Mouse (Mus musculus): ENCODE measurements around the gene Ncdn. TPM values are rescaled to one million over a fixed set of nuclear protein-coding genes. Genes with fewer than 3 reads are reported as not detected.

Gene Ncdn
- total RNA-seq, 2 experiments from 2014 or later: 15.8 to 17.1 TPM

DNA sequence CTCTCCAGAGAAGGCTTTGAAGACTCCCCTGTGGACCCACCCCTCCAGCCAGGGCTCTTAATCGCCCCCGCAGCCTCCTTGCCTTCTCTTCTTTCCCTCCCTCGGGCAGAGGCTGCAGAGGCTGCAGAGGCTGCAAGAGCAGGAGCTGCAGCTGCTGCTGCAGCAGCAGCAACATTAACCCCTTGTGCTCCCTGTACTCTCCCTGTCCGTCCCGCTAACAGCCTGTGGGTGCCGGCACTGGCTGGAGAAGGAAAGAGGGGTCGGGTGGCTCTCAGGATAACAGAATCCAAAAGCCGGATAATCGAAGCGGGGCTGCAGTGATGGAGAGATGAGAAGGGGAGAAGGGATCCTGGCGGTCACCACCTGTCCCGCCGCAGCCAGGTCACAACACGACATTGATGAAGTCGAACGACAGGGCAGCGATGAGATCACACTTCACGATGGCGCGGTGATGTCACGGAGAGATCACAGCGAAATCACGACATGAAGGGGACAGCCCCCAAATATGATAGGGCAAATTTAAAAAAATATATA lies 563 bp downstream of the Ncdn start:
- no peak for DNase-seq

DNA sequence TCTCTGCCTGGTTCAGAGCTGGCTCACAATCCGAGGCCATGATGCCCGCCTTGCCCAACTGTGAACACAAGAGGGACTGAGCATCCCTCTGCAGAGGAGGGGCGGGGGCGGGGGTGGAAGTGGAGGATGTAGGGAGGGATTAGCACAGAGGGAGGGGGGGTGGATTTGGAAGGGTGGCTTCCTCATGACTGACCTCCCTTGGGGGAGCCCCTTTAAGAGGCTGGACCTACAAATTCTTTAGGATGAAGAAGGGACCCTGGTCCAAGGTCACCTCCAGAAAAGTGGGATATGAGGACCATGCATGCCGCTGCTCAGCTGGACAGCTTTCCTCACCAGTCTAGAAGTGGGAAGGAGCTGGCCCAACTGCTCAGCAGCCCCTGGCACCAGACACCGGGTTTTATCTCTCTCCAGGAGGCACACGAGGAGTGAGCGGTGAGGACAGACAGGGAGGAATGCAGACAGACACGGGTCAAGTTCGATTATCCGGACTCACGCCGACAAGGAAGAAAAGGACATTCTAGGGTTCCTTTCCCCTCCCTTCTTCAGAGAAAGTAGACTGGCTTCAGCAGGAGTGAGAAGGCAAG lies 1.1 kb downstream of the Ncdn start:
- DNase-seq: peak in 1 of 2 experiments; percentile 18

DNA sequence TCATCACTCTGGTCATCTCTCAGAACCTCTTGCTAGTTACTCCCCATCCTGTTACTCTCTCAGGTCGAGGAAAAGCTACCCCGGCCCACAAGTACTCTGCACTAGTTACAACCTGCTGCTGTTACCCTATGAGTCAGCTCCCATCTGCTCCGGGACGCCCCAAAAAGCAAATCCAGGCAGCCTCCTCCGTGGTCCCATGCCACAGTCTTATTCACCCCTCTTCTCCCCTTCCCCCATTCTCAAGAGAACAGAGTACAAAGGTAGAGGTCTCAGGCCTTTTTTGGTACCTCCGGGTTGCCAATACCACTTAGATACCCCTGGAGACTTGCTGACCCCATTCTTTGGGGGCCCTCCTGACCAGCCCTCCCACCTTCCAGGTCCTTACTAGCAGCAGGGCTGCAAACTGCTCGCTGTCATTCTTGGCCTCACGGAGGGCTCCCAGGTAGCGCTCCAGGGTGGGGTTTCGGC lies 1.6 kb downstream of the Ncdn start:
- DNase-seq: no peak

DNA sequence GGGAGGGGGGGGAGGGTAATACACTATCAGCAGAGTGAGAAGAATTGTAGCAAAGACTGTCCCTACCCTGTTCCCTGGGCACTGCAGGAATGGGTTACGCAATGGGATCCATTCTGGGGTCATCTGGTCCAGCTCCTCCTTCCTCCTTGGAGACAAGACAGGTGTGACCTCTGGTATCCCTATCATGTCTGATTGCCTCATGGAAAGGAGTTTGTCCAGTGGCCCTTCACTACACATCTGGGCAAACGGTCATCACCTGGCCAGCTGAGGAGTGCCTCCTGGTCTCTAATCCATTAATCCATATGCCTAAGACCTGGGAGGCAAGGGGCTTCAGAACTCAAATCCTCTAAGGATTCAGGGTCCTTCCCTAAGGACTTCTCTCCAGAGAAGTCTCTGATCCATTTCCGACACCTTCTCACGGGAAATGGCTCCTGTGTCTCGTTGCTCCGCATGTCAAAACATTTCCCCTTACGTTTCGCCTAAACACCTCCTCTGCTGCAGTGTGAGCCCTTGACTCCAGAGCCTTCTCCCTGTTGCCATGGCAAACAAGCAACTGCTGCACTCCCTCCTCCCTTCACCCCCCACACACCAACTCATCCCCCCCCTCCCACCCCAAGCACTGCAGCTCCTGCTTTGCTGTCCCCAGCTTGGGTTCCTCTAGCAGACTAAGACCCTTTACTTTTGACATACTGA lies 2.2 kb downstream of the Ncdn start:
- no peak for DNase-seq

DNA sequence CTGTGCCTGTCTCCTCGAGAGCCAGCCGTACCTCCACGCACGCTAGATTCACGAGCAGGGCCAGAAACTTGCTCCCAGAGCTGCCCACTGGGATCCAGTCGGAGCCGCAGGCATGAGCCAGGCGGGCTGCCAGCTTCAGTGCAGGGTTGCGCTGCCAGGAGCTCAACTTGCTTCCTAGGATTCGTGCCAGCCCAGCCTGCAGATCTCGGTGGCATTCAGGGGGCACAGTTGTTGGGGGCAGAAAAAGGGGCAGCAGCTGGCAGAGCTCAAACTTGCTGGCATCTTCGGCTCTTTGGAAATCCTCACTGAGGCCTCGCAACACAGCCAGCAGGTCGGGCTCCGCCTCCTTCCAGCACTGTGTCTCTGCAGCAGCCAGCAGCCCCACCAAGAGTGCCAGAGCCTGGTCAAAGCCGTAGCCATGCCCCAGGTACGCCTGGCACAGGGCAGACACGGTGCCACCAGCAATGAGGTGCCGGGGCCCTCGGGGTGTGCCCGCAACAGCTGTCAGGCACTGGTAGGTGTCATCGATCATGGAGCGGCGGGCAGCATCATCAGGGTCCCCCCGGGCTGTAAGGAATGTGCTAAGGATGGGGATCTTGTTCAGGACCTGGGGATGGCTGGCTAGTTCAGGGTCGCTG lies 3.1 kb downstream of the Ncdn start:
- peak; percentile 65 to 69 for DNase-seq

DNA sequence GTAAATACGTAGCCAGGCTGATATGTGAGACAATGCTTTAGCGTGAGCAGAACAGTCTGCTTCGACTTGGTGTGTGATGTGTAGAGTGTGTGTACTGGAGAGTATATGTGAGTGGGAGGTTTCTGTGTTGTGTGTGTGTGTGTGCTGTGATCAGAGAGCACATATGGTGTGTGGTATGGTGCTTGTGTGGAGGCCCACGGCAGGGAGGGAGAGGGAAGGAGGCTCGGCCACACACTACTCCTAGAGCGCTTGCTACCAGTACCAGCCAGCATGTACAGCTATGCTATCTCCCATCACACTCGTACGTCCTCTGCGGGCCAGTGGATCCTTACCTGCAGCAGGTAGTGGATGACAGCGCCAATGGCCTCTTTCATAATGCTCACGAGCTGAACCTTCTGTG lies 3.7 kb downstream of the Ncdn start:
- DNase-seq: no peak

DNA sequence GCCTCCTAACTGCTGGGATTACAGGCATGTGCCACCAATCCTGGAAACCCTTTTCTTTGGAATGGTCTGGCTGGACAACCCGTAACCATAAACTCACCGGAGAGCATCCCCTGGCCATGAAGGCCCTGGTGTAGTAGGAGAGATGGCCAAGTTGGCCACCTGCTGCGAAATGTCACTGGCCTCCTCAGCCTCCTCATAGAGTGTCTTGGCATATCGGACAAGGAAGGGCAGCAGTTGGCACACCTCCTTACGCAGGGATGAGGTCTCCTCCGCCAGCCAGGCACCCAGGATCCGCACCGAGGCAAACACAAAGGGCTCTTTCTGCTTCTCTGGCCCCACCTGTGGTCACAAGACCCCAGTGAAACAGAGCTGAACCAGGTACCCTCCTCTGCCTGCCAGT lies 4.9 kb downstream of the Ncdn start:
- DNase-seq: no peak

DNA sequence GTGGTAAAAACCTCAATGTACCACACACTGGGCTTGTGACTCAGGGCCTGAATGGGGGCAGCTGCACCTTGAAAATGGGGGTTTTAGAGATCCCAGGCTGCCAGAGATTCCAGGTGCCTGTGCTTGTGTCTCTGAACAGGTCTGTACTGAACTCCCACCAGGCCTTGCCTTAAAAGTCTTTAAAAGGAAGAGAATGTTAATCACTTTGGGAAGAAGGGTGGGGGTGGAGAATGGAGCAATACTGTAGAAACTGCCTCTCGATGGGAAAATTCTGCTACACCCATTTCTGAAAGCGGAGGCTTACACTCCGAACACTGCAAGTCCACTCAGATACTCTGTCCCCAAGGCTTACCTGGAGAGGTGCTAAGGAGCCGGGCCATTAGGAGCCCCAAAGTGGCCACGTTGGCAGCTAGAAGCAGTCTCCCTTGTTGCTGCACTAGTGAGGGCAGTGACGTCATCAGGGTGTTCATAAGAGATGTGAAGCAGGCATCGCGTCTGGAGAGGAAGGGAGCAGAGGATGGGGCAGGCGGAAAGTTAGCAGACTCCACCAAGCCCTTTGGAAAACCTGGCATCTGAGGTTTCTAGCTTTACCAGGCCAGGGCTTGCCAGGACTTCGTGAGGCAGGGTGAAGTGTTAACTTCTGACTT lies 6.9 kb downstream of the Ncdn start:
- no peak for DNase-seq

DNA sequence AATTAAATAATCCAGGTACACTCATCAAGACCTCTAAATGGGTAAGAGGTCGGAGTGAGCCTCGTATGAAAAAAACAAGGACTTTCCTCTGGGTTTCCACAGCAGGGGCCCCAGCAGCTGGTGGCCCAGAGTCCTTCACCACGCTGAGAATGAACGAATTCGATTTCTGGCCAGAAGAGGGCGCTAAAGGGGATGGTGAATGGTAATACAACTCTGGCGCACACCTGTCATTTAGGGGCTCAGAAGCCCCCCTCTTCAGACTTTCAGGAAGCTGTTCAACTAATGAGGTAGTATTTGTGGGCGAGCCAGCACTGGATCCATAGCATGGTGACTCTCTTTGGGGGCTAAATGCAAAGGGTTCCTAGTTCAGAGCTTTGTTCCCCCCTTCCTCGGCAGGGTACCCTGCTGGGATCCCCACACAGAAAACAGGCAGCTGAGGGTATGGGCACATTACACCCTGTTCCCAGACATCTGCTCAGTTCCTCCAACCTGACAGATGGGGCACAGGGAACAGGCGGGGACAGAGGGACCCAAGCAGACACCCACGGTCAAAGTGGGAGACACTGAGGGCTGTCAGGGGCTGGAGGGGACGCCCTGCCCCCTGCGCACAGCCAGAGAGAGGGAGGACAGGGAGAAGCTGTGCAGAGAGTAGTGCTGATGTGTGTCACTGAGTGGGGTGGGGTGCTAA lies 7.6 kb downstream of the Ncdn start:
- DNase-seq: peak; percentile 28 to 76

DNA sequence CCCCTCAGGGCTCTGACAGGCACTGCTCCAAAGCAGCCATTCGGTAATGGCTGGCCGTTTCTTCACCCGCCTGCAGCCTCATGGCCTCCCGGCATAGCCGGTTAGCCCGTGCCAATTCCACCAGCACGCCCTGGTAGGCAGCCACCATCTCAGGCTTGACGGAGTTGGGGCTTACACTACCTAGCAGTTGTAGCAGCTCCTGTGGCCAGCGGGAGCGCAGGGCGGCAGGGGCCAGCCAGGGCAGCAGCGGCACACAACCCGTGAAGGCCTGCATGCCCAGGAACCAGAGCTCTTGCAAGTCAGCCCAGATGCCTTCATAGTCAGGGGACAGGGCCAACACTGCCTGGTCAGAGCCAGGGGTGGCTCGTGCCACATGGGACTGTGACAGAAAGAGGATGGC lies 8.4 kb downstream of the Ncdn start:
- DNase-seq: no peak

DNA sequence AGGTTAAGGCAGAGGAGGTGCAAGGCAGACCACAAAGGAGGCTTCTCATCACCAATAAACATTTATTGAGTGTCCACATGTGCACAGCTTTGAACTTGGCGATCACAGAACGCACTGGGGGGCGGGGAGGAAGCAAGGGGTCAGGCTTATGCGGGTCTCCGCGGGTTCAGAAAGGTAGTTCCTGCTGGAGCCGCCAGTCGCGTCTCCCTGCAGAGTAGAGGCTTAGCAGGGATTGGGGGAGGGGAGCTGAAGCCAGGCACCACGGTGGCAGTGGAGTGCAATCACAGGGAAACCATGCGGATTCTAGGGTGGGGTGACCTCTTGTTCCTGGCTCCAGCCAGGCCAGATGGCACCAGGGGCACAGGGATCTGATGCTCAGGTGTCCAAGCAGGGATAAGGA lies 9.5 kb downstream of the Ncdn start:
- no peak for DNase-seq

DNA sequence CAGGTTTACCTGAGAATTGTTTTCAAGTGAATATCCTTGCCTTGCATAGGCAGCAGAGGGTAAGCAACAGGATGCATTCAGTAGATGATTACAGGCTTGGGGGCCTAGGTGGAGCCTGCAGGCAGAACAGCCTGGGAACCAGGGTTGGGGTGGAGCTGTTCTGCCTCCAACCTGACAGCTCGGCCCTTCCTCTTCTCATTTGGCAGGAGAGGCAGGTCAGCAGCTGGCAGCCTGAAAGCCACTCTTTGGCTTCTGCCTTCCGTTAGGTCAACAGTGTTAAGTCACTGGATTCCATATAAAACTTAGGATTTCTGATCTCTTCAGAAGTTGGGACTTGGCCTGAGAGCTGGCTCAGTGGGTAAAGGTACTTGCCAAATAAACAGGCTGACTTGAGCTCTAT lies 10.3 kb downstream of the Ncdn start:
- peak in 1 of 2 experiments; percentile 49 for DNase-seq

DNA sequence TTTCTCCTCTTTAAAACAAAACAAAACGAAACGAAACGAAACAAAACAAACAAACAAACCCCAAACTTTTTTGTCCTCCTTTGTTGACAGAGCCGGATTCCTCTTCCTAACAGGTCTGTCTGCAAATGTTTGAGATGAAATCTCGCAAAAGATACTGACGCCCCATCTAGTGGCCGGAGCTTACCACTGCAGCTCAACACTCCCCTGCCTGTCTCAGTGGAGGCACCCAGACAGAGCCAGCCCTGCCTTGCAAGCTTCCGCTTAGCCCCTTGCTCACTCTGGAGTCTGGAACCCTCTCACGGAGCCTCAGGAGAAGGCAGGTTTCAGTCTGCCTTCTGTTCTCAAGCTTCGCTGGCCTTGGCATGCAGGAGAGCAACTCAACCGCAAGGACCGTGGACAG lies 11.8 kb downstream of the Ncdn start:
- DNase-seq: peak; percentile 76 to 91

DNA sequence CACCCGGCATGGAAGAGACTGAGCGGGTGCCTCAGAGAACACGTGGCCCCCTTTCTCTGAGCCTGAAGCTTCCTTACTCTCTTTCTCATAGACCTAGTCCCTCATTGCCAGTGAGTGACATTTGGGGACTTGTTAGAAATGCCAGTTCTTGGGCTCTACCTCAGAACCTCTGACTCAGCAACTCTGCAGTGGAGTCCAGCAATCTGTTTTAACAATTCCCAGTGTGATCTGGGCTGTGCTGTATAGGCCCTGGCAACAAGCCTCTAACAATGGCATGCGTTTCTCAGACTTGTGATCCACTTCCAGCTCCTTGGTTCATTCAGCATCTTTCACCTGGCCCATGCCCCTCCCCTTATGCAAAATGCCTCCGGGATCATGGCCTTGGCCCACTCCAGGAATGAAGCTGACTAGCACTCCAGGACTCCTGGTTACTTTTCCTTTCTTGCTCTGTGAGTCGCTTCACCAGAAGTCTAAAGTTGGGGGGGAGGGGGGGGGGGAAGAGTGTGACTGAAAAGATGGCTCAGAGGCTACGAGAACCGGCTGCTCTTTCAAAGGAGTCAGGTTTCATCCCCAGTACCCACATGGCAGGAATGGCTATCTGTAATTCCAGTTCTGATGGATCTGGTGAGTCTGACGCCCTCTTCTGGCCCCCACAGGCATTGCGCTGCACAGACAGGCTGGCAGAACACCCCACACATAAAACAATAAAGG lies 13.1 kb downstream of the Ncdn start:
- DNase-seq: no peak

DNA sequence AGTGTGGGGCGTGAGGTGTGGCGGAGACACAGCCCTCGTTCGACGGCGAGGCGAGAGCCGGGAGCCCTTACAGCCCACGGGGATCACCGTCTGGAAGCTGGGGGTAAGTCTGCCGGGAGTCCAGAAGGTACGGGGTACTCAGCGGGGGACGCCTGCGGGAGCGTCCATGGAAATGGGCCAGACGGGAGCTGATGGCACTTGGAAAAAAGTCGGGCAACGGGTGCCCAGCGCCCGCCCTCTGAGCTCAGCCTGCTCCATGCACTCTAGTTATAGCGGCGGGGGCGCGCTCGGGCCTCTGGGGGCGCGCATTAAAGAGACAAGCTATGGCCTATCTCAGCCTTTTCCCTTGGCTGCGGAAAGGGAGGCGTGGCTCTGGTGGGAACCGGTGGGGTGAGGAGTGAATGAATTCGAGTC lies 17.2 kb downstream of the Ncdn start, which contains the start of gene Tfap2e:
Gene Tfap2e (minus strand): TSS at position 240 of the 414 bp plus-strand sequence.
- peak in 1 of 2 experiments; percentile 48 for DNase-seq

DNA sequence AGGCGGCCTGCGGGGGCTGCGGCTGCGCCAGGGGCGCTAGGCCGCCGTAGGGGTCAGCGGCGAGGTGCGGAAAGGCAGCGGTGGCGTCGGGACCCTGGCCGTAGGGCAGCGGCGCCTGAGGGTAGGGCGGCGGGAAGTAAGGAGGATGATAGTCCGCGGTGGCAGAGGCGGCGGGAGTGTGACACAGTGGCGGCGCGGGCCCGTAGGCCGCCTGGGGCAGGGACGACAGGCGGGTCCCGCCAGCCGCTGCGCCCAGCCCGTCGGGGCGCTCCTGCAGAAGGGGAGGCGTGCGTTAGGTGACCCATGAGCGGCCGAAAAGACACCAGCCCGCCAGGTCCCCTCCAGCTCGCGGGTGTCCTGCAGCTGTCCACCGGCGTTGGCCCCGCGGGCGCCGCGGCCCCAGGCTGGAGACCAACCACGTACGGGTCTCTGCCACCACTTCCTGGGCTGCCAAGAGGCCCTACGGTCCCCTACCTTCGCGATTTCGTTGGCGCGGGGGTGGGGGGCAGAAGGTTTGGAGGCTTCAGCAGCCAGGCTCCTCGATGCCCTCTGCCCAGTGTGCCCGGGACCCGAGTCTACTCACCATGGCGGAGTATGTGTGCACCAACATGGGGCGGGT lies 17.7 kb downstream of the Ncdn start:
- DNase-seq: no peak

DNA sequence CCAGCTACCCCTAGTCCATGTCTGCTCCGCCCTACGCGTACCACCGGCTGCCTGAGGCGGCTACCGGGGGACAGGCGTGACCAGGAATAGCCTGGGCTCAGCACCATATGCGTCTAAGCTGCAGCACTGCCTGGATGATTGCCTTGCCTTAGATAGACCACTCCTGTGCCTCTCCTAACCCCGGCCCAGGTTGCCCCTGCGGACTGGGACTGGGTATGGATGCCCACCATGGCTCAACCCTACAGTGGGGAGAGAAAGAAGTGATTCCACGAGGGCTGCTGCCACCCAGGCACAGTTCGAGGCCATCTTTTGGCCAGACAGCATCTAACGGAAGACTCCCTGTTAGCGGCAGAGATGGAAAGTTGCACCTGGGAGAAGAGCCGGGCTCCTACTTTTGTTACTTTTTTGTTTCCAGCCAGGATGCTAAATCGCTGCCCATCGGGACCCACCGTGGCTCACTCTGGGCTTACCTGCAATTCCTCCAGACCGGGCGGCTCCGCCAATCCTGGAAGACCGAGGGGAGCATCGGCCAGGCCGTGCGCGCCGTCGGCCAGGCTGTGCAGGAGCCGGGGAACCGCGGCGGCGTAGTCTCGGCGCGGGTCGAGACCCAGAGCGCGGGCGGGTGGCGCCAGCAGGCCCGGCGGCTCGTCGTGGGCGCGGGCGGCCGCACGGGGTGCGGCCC lies 18.4 kb downstream of the Ncdn start:
- no peak for DNase-seq

DNA sequence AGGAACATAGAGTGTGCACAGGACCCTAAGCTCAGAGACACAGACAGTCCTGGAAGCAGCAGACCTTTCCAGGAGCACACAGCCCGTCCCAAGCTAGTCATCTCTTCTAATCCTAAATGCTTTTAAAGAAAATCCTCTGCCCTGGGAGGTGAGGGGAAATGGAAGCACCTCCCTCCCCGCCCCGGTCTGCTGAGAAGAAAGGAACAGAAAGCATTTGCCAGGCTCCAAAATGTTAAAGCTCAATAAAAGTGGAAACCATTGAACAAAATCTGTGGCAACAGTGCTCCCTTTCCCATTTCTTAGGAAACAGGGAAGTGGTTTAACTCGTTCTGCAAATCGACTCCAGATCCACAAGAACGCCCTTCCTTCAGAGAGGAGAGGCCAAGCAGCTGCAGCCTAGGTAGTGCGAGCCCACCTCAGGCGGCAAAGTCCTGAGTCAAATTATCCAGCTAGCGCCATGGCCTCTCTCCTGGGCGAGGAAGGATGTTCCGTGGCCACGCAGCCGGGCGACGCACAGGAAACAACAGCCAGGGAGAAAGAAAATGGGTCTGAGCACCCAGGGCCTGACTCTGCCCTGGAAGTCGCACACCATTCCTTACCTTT lies 19.1 kb downstream of the Ncdn start:
- no peak for DNase-seq

DNA sequence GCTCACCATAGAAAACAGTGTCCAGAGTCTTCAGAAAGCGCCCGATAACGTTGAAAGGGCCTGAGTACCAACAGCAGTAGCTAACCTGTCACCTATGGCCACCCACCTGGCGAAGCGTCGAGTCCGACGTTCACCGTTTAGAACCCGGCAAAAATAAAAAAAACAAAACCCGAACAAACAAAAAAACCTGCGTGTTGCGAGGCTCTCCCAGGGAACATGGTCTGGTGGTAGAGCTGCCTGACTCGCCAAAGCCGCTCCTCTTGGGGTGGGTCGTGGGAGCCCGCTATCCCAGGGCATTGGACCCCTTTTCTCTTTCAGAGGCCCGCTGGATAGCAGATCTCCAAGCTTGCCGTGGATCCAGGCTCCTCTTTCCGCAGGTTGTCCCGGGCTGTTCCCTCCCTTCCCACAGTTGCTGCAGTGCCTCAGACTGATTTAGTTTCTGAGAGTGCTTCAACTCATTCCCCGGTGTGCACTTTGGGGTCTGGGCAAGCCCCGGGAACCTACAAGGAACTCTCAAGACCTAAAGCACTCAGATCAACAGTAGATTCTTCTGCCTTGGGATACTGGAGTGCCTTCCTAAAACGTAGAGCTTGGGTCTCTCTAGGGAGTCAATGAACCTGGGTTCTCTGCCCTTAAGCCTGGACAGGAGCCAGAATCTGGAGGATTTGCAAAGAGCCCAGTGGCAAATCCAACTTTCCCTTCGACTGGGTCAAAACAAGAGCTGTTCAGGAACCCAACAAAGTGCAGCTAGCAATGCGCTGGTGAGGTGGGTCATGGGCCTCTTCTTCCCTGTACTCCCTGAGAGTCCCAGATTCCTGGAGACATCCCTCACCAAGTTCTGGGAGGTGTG lies 20.5 kb downstream of the Ncdn start:
- no peak for DNase-seq

All from heart, adult 18-20 months (tissue).